Mouse (Mus musculus) hindbrain, embryonic 11.5 days (tissue): ENCODE data around the gene 1700016K19Rik. TPM values are rescaled to one million over a fixed set of nuclear protein-coding genes. Genes with fewer than 3 reads are reported as not detected.

Experiments used
- ATAC-seq: fragments of 200-750 bp; cut with Nextera tagmentation; 2 replicates; pipeline ENCODE4 v1.8.0; 2017; ENCODE audit warnings: mild to moderate bottlenecking, moderate TSS enrichment, moderate library complexity; ENCODE audit not compliant: low FRiP score
- DNase-seq: peaks from one replicate; pipeline ENCODE4 v3.0.0-alpha.2; 2015; ENCODE audit warnings: low spot score
- H3K27ac ChIP-seq: fragments of 300-500 bp; sonication (generic); 2 replicates; pipeline ENCODE4 v1.5.1; 2014; ENCODE audit warnings: mild to moderate bottlenecking, low read depth, low read length
- H3K27me3 ChIP-seq: fragments of 300-500 bp; sonication (generic); 2 replicates; pipeline ENCODE4 v1.6.1; 2014; ENCODE audit warnings: mild to moderate bottlenecking, low read length, moderate library complexity, mixed read lengths; ENCODE audit not compliant: control insufficient read depth, insufficient read depth
- H3K36me3 ChIP-seq: fragments of 300-500 bp; sonication (generic); 2 replicates; pipeline ENCODE4 v1.6.1; 2014; ENCODE audit warnings: mild to moderate bottlenecking, low read length, moderate library complexity, mixed read lengths; ENCODE audit not compliant: control insufficient read depth, insufficient read depth
- H3K4me1 ChIP-seq: fragments of 300-500 bp; sonication (generic); replicated peaks from 2 replicates; pipeline ENCODE4 v1.6.1; 2014; ENCODE audit warnings: low read length, mixed read lengths; ENCODE audit not compliant: control insufficient read depth, insufficient read depth
- H3K4me2 ChIP-seq: fragments of 300-500 bp; sonication (generic); replicated peaks from 2 replicates; pipeline ENCODE4 v1.6.1; 2014; ENCODE audit warnings: mild to moderate bottlenecking, low read depth, low read length
- H3K4me3 ChIP-seq: fragments of 300-500 bp; sonication (generic); 2 replicates; pipeline ENCODE4 v1.5.1; 2014; ENCODE audit warnings: low read depth, low read length
- H3K9ac ChIP-seq: fragments of 300-500 bp; sonication (generic); 2 replicates; pipeline ENCODE4 v1.6.1; 2014; ENCODE audit warnings: low read depth, low read length
- H3K9me3 ChIP-seq: fragments of 300-500 bp; sonication (generic); 2 replicates; pipeline ENCODE4 v1.6.1; 2016; ENCODE audit warnings: low read length; ENCODE audit not compliant: control insufficient read depth
- WGBS: fragments of 180-500 bp; shearing (Covaris S2); extraction: QIAGEN DNeasy Blood & Tissue Kit; methylation state at CpG from one replicate; pipeline ENCODE4 v1.1.7; 2014; 5-methylcytosine and 5-hydroxymethylcytosine counted together
- polyA plus RNA-seq: library from polyadenylated mRNA; unstranded; fragments of >200 nt; fragmentation: Nextera tagmentation; extraction: Ambion mirVana; gene quantifications from 2 replicates; pipeline ENCODE4 v1.2.1, GENCODE M21; 2014

The 1700016K19Rik gene
- 3.1 and 3.6 TPM in 2 replicates for polyA plus RNA-seq

- Histone ChIP-seq H3K27me3 (peaks cover 2% of the 10 kb centered on the region; the same call in 1 of the 2 replicates), H3K36me3 (no peaks in the 10 kb centered on the region), H3K27ac (no peak within 1 kb of the TSS), H3K4me2 (peak within 1 kb of the TSS; percentile 81), H3K4me1 (no peaks in the 10 kb centered on the region), H3K4me3 (peak within 1 kb of the TSS; percentile 46), H3K9ac (peak within 1 kb of the TSS; percentile 47; the same call in 1 of the 2 replicates), H3K9me3 (no peaks in the 10 kb centered on the region)
- DNase-seq = peak; percentile 84
- peak; percentile 63 for ATAC-seq
- 13% methylated on average over 35 of the region's 36 CpGs for WGBS
Observed at GRCm38 (mm10) chr11:75999440-76000155, at the start of gene 1700016K19Rik. Gene 1700016K19Rik, plus strand, starts transcription at chr11:75999912.

DNA sequence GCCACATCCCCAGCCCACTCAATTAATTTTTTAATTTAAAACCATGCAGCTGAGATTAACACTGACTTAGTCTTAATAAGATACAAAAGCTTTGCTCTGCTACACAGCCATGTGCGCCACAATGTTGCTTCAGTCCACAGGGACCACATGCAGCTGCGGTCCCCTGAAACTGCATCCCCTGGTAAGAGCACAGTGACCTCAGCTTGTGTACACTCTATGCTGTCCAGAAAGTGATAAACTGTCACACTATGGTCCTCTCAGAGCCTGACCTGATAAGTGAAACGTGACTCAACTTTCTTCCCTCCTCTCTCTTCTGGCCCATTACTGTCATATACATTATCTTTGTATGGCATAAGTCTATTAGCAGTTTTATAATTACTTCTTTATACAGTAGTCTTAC, 49.3 kb upstream of the 1700016K19Rik start:
- peaks cover 7% of the 10 kb centered on the region; the same call in 1 of the 2 replicates for H3K4me1 ChIP-seq
- no peak overlapping the region for H3K27ac ChIP-seq
- H3K4me2 ChIP-seq = no peak overlapping the region
- 76% methylated on average over 3 of the region's 3 CpGs for WGBS
- H3K4me3 ChIP-seq = no peak overlapping the region
- DNase-seq = no peak
- no peaks in the 10 kb centered on the region for H3K36me3 ChIP-seq
- H3K9me3 ChIP-seq = no peaks in the 10 kb centered on the region
- H3K9ac ChIP-seq = no peak overlapping the region
- H3K27me3 ChIP-seq = no peaks in the 10 kb centered on the region
- ATAC-seq = no peak

- no peak overlapping the region for H3K27ac ChIP-seq
- H3K9ac ChIP-seq = no peak overlapping the region
- no peaks in the 10 kb centered on the region for H3K36me3 ChIP-seq
- WGBS = 84% methylated on average over 5 of the region's 5 CpGs
- DNase-seq = no peak
- no peaks in the 10 kb centered on the region for H3K9me3 ChIP-seq
- no peak overlapping the region for H3K4me2 ChIP-seq
- no peaks in the 10 kb centered on the region for H3K4me1 ChIP-seq
- no peak overlapping the region for H3K4me3 ChIP-seq
- no peak for ATAC-seq
- no peaks in the 10 kb centered on the region for H3K27me3 ChIP-seq
Observed at GRCm38 (mm10) chr11:75951895-75952294, 47.8 kb upstream of the 1700016K19Rik start.

- Histone ChIP-seq H3K4me2 (no peak overlapping the region), H3K4me3 (no peak overlapping the region), H3K36me3 (no peaks in the 10 kb centered on the region), H3K27me3 (no peaks in the 10 kb centered on the region), H3K9me3 (no peaks in the 10 kb centered on the region), H3K4me1 (no peaks in the 10 kb centered on the region), H3K9ac (no peak overlapping the region), H3K27ac (no peak overlapping the region)
- DNase-seq (no peak), ATAC-seq (no peak)
- 92% methylated on average over 9 of the region's 9 CpGs for WGBS
Observed at GRCm38 (mm10) chr11:75954896-75955295, 44.8 kb upstream of the 1700016K19Rik start.

DNA sequence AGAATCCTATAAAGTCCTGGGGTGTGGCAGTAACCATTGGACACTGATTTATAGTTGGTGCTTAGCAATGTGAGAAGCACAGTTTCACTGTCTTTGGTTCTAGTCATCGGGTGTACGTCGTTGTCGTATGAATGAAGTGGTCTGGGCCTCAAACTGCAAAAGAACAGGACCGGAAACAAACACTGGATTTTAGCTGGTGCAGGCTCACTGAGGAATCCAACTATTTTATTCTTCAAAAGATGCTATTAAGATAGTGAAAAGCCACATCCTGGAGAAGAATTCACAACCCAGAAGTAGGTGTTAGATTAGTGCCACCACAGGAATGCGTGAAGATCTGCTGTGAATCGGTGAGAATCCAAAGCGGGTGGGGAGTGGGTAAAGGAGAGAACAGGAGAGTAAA, 43.1 kb upstream of the 1700016K19Rik start:
- Histone ChIP-seq H3K4me1 (no peaks in the 10 kb centered on the region), H3K36me3 (no peaks in the 10 kb centered on the region), H3K27me3 (no peaks in the 10 kb centered on the region), H3K4me3 (no peak overlapping the region), H3K27ac (no peak overlapping the region), H3K4me2 (no peak overlapping the region), H3K9me3 (no peaks in the 10 kb centered on the region), H3K9ac (no peak overlapping the region)
- ATAC-seq = no peak
- WGBS = 80% methylated on average over 8 of the region's 8 CpGs
- DNase-seq = no peak

DNA sequence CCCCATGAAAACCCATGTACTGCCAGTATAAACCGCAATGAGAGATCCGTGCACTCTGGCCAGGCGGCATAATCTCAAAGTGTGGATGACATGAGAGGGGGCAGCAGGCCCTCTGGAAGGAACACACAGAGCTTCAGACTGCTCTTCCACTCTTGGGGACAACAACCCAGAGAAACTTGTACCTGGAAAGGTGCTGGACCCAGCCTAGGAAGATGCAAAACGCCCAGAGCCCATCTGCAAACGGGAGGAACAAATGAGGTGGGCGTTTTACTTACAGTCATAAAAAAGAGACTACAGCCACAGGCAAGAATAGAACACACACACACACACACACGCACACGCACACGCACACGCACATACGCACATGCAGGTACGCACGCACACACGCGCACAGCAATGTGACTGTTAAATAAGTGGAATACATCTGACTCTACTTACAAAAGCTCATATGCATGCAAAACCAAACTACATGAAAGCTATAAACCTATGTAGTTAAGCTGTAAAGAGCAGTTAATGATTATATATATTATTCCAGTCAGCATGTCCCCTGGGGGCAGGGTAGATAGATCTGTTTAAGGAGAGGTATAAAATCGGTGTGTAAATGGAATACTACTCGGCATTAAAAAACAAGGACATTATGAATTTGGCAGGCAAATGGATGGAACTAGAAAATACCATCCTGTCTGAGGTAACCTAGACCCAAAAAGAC, 42.4 kb upstream of the 1700016K19Rik start:
- Histone ChIP-seq H3K4me1 (0 out of 2 replicates have a peak, but pooled peaks cover 3% of the 10 kb centered on the region), H3K9me3 (no peaks in the 10 kb centered on the region), H3K9ac (no peak overlapping the region), H3K36me3 (no peaks in the 10 kb centered on the region), H3K27ac (no peak overlapping the region), H3K4me2 (no peak overlapping the region), H3K4me3 (no peak overlapping the region), H3K27me3 (no peaks in the 10 kb centered on the region)
- ATAC-seq (no peak), DNase-seq (no peak)
- 93% methylated on average over 17 of the region's 17 CpGs for WGBS

- Histone ChIP-seq H3K9ac (no peak overlapping the region), H3K9me3 (no peaks in the 10 kb centered on the region), H3K4me2 (no peak overlapping the region), H3K27me3 (peaks cover 6% of the 10 kb centered on the region; the same call in 1 of the 2 replicates), H3K27ac (no peak overlapping the region), H3K4me3 (no peak overlapping the region), H3K36me3 (no peaks in the 10 kb centered on the region), H3K4me1 (peaks cover 21% of the 10 kb centered on the region)
- ATAC-seq (no peak), DNase-seq (no peak)
- WGBS = 84% methylated on average over 7 of the region's 7 CpGs
Observed at GRCm38 (mm10) chr11:75961782-75962181, 37.9 kb upstream of the 1700016K19Rik start.

GRCm38 (mm10) chr11:75963730-75964475, 35.8 kb upstream of the 1700016K19Rik start:
- ATAC-seq (0 out of 2 replicates have a peak, but pooled peaks have one; percentile 49), DNase-seq (peak; percentile 81)
- Histone ChIP-seq H3K36me3 (no peaks in the 10 kb centered on the region), H3K4me1 (peaks cover 25% of the 10 kb centered on the region), H3K27ac (no peak overlapping the region; the same call in 1 of the 2 replicates), H3K9me3 (no peaks in the 10 kb centered on the region), H3K4me3 (no peak overlapping the region), H3K27me3 (peaks cover 10% of the 10 kb centered on the region), H3K4me2 (no peak overlapping the region), H3K9ac (no peak overlapping the region)
- 11% methylated on average over 11 of the region's 11 CpGs for WGBS
